Mouse (Mus musculus) layer of hippocampus, adult 11-12 months (tissue): ENCODE measurements around the gene Aspn.
"Not testable (repeated sequence)": the region's sequence is repeated elsewhere in the genome, so short reads cannot be mapped to it uniquely, and the experiment has no call there.

Experiments used
- DNase-seq: peaks from one replicate; pipeline ENCODE4 v3.0.0; 2022; ENCODE audit warnings: low spot score

The Aspn gene

GRCm38 (mm10) chr13:49584307-49585005, 40.2 kb downstream of the Aspn start:
- DNase-seq: no peak

GRCm38 (mm10) chr13:49586062-49586461, 41.8 kb downstream of the Aspn start:
- no peak for DNase-seq

GRCm38 (mm10) chr13:49602541-49602940, 58.3 kb downstream of the Aspn start:
- not testable (repeated sequence) for DNase-seq

- DNase-seq: no peak
Measured at GRCm38 (mm10) chr13:49603603-49604002, 59.4 kb downstream of the Aspn start.

GRCm38 (mm10) chr13:49607714-49608113, 63.5 kb downstream of the Aspn start, which contains the start of gene Ogn:
TSS of gene Ogn (plus strand) at chr13:49608046.
- no peak for DNase-seq

- DNase-seq: no peak
Measured at GRCm38 (mm10) chr13:49608589-49609322, 64.5 kb downstream of the Aspn start.

GRCm38 (mm10) chr13:49617021-49617420, 72.8 kb downstream of the Aspn start:
- no peak for DNase-seq
